Mouse (Mus musculus) hematopoietic multipotent progenitor cell, adult 10-12 weeks (in vitro differentiated cells): ENCODE data around the gene Tnni3. TPM values are rescaled to one million over a fixed set of nuclear protein-coding genes. Genes with fewer than 3 reads are reported as not detected.

Experiments
- polyA plus RNA-seq: library from polyadenylated mRNA; stranded (reverse); fragments of >175 nt; gene quantifications from 2 replicates; pipeline ENCODE4 v1.2.3, GENCODE M21; 2012; ENCODE audit warnings: low replicate concordance

The Tnni3 gene
- polyA plus RNA-seq, result 0.82 and 2.2 TPM in 2 replicates

DNA sequence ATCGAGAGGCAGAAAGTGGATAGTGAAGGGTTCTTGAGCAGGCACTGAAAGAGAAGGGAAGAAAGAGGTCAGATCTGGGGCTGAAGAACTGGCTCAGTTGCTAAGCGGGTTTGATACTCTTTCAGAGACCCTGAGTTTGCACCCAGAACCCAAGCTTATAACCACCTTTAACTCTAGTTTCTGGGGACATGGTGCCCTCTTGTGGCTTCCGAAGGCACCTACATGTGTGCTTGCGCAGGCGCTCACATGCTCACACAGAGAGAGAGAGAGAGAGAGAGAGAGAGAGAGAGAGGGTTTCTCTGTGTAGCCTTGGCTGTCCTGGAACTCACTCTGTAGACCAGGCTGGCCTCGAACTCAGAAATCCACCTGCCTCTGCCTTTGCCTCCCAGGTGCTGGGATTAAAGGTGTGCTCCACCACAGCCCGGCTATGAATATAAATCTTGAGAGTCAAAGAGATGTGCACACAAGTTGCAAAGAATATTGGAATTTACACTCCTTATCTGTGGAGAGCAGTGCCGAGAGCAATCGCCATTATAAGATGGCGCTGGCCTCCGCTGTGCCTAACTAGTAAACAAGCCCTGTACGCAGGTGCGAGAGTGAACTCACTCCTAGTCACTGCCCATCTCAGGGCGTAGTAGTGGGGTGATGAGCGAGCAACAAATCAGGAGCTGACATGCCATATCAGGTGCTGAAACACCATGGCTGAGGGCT, at the start of gene Tnni3:
Tnni3 (minus strand) TSS at position 18 of the 711 bp plus-strand sequence.

DNA sequence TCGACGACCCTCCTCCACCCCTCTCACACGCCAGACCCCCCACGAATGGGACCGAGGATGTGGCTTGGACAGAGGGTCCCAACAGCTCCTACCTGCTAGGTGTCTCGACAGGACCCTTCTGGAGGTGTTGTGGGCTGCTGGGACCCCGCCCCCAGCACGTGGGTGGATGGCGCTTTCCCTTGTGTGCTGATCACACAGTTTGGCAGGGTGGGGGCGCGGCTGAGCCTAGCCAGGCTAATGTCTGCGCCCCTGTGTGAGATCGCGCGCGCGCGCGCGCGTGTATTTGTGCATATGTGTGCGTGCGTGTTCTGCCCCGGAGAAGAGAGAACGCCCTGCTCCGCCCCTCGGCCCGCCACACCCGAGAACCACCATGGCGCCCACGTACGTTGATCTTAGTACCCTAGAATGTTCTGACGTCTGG, 23.2 kb upstream of the Tnni3 start, which contains the start of gene Syt5:
Syt5 (minus strand) TSS at position 321 of the 421 bp plus-strand sequence.

DNA sequence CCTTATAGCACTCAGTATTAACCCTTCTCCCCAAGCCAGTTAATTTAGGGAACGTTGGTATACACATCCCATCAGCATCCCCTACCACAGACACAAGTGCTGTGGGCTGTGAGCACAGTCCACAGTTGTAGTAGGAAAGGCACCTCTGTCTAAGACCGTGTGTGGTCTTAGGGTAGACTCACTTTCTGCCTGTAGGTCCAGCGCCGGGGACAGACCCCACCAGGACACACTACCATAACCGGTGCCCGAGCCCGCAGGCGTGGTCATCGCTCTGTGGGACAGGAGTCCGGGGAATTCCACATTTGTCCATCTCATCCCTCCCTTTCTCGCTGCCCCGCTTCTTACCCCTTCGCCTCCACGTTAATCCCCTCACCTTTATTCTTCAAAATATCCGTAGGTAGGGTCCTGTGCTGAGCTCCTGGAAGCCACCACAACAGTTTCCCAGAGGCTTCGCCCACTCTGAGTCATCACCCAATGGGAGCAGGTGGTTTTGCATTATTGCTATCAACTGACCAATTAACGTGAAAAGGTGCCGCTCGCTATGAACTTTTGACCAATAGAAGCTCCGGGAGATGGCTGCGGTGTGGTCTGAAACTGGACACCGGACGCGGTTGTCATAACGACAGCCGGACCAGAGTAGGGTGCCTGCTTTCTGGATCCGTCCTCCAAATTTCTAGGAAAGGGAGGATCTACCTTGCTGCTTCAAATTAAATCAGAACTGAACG, 8.1 kb upstream of the Tnni3 start, which contains the start of gene Dnaaf3:
Dnaaf3 (minus strand) TSS at position 449 of the 725 bp plus-strand sequence.

DNA sequence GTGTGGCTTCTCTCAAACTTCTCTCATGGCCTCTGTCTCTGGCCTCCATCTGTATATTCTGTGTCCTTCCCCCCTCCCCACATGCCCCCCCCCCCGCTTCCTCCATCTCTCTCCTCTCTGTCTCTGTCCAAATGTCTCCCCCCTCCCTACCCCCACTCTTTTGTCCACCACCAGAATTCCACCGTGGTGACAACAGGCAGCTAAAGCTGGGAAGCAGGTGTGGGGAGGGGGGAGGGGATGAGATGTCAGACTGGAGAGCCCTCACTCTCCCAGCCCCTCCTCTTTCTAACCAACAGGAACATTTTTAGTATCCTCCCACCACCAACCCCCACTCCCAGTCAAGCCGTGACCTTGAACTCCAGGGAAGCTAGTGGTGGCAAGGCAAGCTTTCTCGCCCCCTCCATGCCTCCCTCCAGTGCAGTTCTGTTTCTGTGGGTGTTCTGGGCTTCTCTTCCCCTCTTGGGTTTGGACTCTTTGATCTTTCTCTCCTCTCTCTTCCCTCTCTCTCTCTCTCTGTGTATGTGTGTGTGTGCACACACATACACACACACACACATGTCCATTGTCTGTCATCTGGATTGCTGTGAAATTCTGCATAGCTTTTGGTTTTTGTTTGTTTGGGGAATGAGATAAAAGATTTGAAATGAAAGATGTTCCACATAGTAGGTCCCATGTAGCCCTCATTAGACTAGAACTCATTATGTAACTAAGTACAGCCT, 7.5 kb downstream of the Tnni3 start, which contains the start of gene Tnnt1:
Tnnt1 (minus strand) TSS at position 51 of the 719 bp plus-strand sequence.

DNA sequence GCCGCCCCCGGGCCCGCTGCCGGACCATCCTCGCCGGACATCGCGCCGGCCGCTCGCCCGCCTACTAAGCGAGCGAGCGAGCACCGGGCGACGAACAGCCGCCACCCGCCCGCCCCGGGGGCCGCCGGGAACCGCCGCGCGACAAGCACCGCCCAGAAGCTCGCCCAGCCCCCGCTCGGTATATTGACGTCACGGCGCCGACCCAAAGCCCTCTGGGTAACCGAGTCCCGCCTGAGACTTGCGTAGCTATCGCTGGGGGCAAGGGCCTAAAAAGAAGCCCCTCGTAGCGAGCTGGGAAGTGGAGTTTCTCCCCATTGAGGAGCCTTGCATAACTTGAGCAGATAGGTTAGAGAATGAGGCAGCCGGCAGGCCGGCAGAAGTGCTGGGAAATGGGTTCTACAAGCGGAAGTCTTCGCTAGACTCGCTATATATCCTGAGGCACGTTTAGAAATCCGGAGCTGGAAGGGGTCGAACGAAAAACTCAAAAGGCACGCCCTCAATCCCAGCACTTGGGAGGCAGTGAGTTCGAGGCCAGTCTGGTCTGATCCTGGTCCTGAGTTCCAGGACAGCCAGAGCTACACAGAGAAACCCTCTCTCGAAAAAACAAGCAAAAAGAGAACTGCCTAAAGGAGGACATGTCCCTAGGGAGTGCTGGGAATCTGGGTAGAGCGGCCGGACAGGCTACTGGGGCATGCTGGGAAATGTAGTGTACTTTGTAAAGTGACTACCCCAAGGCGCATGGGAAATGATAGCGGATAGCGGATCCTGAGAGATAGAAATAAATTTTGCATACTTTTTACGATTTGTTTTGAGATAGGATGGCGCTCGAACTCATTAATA, 22.3 kb downstream of the Tnni3 start, which contains the start of gene Ppp1r12c:
Ppp1r12c (minus strand) TSS at position 123 of the 840 bp plus-strand sequence.

Other genes with a start within 250 kb of the Tnni3 start
- 1.5 and 2.0 TPM in 2 replicates for gene Ncr1, start 186.5 kb downstream of the Tnni3 start, polyA plus RNA-seq
- gene Gp6, start 126.5 kb downstream of the Tnni3 start, polyA plus RNA-seq, result not detected in 2 replicates
- gene Rdh13, start 78.6 kb downstream of the Tnni3 start, polyA plus RNA-seq, result 1.6 and 3.0 TPM in 2 replicates
- 0.06 TPM in 1 of 2 replicates, not detected in the other for gene Eps8l1, start 63.6 kb downstream of the Tnni3 start, polyA plus RNA-seq
- 207 and 309 TPM in 2 replicates for gene Ppp1r12c, start 22.5 kb downstream of the Tnni3 start, polyA plus RNA-seq
- 2.4 and 2.5 TPM in 2 replicates for gene Tnnt1, start 7.8 kb downstream of the Tnni3 start, polyA plus RNA-seq
- gene Dnaaf3, start 8.2 kb upstream of the Tnni3 start, polyA plus RNA-seq, result 3.8 and 10.7 TPM in 2 replicates
- 0.20 and 0.37 TPM in 2 replicates for gene Syt5, start 23.3 kb upstream of the Tnni3 start, polyA plus RNA-seq
- 0.08 TPM in 1 of 2 replicates, not detected in the other for gene Ptprh, start 79.8 kb upstream of the Tnni3 start, polyA plus RNA-seq
- 2.6 and 8.1 TPM in 2 replicates for gene Tmem86b, start 107.2 kb upstream of the Tnni3 start, polyA plus RNA-seq
- gene Ppp6r1, start 134.8 kb upstream of the Tnni3 start, polyA plus RNA-seq, result 241 and 493 TPM in 2 replicates
- gene Hspbp1, start 160.8 kb upstream of the Tnni3 start, polyA plus RNA-seq, result 70.2 and 112 TPM in 2 replicates
- 0.12 and 0.15 TPM in 2 replicates for gene Brsk1, start 166.4 kb upstream of the Tnni3 start, polyA plus RNA-seq
- 1.00 and 1.3 TPM in 2 replicates for gene Tmem150b, start 201.0 kb upstream of the Tnni3 start, polyA plus RNA-seq
- 141 and 389 TPM in 2 replicates for gene Kmt5c, start 215.9 kb upstream of the Tnni3 start, polyA plus RNA-seq
- 6.8 and 13.1 TPM in 2 replicates for gene Cox6b2, start 228.9 kb upstream of the Tnni3 start, polyA plus RNA-seq
- not detected in 2 replicates for gene Fam71e2, start 247.1 kb upstream of the Tnni3 start, polyA plus RNA-seq